Comparison of ENCODE assay signal across 25 mouse cellular contexts in the genomic region with DNA sequence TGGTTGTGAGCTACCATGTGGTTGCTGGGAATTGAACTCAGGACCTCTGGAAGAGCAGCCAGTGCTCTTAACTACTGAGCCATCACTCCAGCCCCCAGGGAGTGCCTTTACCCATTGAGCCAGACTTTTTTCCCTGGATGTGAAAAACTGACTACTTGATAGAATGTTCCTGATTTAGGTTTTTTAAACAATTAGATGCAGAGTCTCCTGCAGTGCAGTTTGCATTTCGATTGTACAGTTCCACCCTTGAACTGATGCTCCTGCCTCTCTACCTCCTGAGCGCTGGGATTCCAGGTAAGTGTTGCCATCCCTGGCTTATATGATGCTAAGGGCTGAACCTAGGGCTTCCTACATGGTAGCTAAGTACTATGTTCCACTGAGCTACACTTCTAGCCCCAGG.
"Had no signal": no experiment of that assay in that cellular context is flagged by ENCODE, and none has a peak within 500 bp of the region (broad histone marks: within the 10 kb centered on the region; RNA-seq: fewer than 3 reads in every experiment).

No protein-coding gene starts in this region.

- H3K9ac ChIP-seq: heart, embryonic 13.5 days; heart, embryonic 15.5 days; hindbrain, embryonic 13.5 days; intestine, embryonic 15.5 days; limb, embryonic 12.5 days; liver, embryonic 13.5 days; liver, embryonic 15.5 days had no signal

- H3K27ac ChIP-seq: heart, adult 2 months; heart, embryonic 13.5 days; heart, embryonic 15.5 days; hindbrain, embryonic 13.5 days; intestine, embryonic 15.5 days; layer of hippocampus, adult 2 months; left cerebral cortex, adult 2 months; limb, embryonic 12.5 days; liver, embryonic 13.5 days; liver, embryonic 15.5 days had no signal

- H3K4me2 ChIP-seq: heart, embryonic 11.5 days; heart, embryonic 13.5 days; heart, embryonic 15.5 days; hindbrain, embryonic 13.5 days; intestine, embryonic 15.5 days; limb, embryonic 12.5 days; liver, embryonic 11.5 days; liver, embryonic 13.5 days; liver, embryonic 15.5 days had no signal

- DNase-seq: gastrocnemius, postnatal 14 days; gastrocnemius, postnatal 36 days; heart, adult 2 months; heart, postnatal 14 days; heart, postnatal 36 days; kidney, adult 18-20 months; kidney, adult 8-10 months; kidney, postnatal 10 days; kidney, postnatal 25 days; kidney, postnatal 4 days; liver; liver, embryonic 13.5 days had no signal

- ATAC-seq: hindbrain, embryonic 16.5 days; inflammation-experienced regulatory T-cells, adult 6 months; intestine, embryonic 15.5 days; intestine, postnatal 0 days had no signal

- H3K9me3 ChIP-seq: heart, embryonic 13.5 days; heart, embryonic 15.5 days; hindbrain, embryonic 13.5 days; intestine, embryonic 15.5 days; limb, embryonic 12.5 days; liver, embryonic 13.5 days; liver, embryonic 15.5 days had no signal

- H3K4me1 ChIP-seq: limb, embryonic 12.5 days had no signal

- H3K27me3 ChIP-seq: heart, embryonic 13.5 days; heart, embryonic 15.5 days; hindbrain, embryonic 13.5 days; intestine, embryonic 15.5 days; limb, embryonic 12.5 days; liver, embryonic 13.5 days; liver, embryonic 15.5 days had no signal

- H3K4me3 ChIP-seq: heart, adult 2 months; heart, embryonic 13.5 days; heart, embryonic 15.5 days; hindbrain, embryonic 13.5 days; intestine, embryonic 15.5 days; layer of hippocampus, adult 2 months; left cerebral cortex, adult 2 months; limb, embryonic 12.5 days; liver, embryonic 13.5 days; liver, embryonic 15.5 days had no signal

- H3K36me3 ChIP-seq: heart, embryonic 15.5 days; hindbrain, embryonic 13.5 days; intestine, embryonic 15.5 days; liver, embryonic 15.5 days had no signal
